Mouse (Mus musculus): ENCODE data around the gene Cbfa2t2.
A peak's percentile ranks its signal among the peaks of the same experiment; 100 is the strongest.

Gene Cbfa2t2

DNA sequence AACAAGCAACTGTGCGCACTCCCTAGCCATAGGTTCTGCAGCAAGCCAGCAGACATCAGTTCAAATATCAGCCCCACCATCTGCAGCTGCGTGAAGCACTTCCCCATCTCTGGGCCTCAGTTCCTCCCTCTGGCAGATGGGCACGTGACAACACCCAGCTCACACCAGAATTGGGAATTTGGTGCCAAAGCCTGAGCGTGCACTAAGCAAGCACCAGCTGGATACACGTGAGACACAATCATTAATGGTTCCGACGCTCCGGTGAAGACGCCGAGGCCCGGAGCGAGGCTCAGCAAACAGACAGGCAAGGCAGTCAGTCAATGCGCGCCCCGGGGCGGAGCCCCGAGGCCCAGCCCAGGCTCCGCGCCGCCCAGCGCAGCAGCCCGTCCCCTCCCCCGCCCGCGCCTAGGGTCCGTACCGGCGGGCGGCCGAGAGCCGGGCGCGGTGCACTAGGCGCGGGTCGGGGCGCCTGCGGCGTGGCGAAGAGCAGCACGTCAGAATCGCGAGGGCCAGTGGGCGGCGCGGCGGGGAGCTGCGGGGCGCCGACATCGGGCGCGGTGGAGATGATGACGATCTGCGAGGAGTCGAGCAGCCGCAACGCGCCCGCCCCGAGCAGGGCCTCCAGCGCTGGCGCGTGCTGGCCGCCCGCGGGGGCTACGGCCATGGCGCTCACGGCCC is 132.9 kb downstream of the Cbfa2t2 start:
- DNase-seq (ENCODE audit: low read depth, low spot score) = peak; percentile 67

DNA sequence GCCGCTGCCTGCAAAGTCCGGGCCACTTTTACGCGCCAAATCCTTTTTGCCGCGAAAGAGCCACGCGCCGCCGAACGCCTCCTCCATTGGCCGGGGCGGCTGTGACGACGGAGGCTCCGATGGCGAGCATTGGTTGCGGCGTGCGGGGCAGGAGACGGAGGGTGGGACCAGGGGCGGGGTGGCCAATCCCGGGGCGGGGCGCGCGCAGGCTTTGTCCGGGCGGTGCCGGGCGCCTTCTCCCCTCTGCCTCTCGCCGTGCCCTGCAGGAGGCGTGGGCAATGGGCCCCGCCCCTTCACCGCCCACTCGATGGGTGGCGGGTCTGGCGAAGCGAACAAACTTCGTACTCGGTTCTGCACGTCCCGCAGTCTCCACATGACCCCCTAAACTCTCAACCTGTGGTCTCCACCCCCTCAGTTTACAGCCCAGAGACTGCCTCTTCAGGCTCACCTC is 133.6 kb downstream of the Cbfa2t2 start, which contains the start of gene E2f1:
TSS of gene E2f1 (minus strand) at position 57 of the 451 bp plus-strand sequence.
- peak; percentile 97 for DNase-seq (ENCODE audit: low read depth, low spot score)

DNA sequence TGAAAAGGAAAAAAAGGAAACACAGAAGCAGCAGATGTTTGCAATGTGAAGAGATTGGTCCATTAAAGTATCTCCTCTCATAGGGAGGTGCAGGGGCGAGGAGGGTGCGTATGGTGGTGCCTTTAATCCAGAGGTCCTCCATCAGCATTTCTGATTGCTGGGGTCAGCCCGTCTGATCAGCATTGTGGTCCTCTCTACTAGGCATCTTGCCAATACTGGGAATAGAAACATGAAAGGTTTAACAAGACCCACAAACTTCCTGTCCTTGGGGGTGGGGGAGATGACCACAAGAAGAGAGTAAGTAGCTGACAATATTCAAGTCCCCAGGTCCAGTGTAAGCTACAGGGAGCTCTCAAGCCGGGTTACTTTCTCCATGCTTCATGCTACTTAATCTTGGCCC is 134.4 kb downstream of the Cbfa2t2 start:
- no peak for DNase-seq (ENCODE audit: low read depth, low spot score)

DNA sequence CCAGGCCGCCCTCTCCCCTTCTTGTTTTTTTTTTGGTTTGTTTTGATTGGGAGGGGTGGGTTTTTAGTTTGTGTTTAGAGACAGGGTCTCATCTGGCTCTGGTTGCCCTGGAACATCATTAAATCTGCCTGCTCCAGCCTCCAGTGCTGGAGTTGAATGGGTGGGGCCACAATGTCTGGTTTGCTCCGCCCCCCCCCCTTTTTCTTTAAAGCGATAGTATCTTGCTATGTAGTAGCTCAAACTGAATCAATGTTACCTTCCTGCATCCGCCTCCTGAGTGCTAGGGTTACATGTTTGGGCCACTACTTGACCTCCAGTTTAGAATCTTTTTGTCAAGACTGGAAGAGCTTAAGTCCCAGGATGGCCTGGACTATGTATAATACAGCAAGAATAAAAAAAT is 135.0 kb downstream of the Cbfa2t2 start:
- no peak for DNase-seq (ENCODE audit: low read depth, low spot score)

DNA sequence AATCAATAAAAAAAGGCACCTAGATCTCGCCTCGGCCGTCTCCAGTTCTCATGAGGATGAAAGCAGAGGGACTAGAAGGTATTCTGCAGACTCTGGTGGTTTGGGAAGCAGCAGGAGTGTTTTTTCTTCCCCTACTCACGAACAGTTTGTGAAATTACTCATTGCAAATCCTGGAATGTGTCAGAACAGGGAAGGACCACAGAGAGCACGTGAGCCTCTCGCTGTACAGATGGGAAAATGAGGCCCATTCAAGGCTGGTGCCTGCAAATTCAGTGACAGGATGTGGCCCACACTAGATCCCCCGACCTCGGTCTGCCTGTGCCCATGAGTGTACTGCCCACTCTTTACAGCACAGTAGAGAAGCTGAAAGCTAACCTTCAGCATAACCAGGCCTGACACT is 135.7 kb downstream of the Cbfa2t2 start:
- DNase-seq (ENCODE audit: low read depth, low spot score) = peak; percentile 66

DNA sequence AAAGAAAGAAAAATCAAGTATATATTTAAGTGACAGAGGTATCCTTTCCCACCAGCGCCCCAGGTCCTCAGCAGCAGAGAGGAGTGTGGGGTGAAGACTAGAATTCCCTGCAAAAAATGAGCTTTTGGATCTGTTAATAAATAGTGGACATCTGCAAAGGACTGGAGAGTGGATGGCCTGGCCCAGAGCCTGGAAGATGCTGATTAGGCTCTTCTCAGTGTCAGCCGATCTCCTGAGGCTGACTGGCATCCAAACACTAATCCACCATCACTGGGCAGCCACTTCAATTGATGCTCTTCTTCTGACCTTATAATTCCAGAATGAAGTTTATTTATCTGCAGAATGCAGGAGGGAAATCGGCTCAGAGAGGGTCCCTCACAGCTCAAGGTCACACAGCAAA is 136.7 kb downstream of the Cbfa2t2 start:
- DNase-seq (ENCODE audit: low read depth, low spot score) = no peak

DNA sequence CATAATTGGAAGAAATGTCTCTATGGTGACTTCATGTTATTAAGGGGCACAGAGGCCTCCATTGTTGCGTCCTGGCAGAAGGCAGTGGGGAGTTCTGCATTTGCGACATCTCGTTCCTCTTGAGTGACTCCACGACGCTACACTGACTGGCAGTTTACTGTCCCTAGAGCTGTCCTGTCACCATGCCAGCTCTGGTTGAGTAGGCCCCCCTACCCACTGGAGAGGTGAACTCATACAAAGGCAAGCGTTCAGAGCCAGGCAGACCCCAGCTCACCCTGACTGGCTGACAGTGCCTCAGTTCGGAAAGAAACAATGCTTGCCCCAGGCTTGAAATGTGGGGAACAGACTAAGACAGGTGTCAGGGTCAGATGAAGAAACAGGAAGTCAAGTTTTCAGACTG is 138.0 kb downstream of the Cbfa2t2 start:
- DNase-seq (ENCODE audit: low read depth, low spot score) = no peak

DNA sequence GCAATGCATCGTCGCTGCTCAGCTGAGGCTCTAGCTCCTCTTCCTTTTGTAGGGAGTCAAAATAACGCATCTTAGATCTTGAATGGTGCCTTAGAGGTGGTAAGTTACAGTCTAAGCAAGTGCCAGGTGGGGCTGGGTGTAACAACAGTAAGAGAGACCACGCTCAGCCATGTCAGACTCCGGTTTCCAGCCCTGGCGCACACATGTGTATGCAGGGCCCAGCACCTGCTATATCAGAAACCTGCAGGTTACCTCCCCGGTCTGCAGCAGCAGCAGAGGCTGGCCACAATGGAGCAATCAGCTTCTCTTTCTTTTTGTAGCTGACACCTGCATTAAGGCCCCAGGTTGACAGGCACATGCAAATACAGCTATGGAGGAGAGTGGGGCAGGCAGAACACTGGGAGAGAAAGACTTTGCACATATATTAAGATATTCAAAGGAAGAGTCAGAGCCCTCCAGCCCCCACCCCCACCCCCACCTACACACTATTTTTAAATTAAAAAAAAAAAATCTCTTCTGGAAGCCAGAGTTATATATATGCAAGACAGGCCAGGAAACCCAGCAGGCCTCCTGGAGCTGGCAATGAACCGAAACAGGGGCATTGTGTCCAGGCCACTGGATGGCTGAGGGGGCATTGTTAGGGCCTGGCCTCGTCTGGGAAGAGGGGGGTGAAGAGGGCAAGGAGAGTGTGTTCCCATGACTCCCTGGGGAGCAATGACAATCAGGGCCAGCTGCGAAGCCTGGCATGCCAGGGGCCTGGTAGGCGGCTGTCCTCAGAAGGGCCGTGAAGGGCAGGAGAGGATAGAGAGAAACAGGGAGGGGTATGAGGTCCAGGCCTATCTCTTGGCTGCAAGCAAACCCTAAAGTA is 140.8 kb downstream of the Cbfa2t2 start:
- no peak for DNase-seq (ENCODE audit: low read depth, low spot score)

DNA sequence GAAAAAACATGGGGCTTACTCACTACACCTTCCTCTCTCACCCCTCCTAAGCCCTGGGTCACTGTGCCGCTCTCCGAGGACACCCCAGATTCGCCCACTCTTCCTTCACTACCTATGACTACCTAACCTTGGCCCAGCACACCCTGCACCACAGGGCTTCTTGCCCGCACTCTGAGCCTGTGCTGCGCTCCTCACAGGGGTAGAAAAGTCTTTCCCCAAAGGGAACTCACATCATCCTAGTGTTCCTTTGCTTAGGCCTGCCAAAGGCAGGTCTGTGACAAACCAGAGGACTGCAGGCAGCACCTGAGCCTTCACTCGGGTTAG is 141.4 kb downstream of the Cbfa2t2 start:
- DNase-seq (ENCODE audit: low read depth, low spot score) = no peak

DNA sequence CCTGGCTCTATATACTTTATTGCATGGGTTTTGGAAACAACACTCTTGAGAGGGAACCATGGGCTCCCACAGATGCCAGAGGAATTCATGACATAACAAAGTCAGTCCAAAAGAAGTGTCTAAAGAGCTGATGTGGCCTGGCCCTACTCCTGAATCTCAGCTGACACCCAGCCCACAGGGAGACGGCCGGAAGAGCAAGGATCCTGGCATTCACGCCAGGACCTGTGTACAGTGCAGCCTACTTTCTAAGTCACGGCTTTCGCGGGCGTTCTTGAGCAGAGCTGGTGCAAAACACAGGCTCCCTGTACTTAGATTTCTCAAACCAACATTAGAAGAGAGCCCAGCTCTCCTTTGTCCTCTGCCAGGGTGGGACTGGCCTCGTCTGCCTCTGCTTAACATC is 144.3 kb downstream of the Cbfa2t2 start:
- no peak for DNase-seq (ENCODE audit: low read depth, low spot score)

DNA sequence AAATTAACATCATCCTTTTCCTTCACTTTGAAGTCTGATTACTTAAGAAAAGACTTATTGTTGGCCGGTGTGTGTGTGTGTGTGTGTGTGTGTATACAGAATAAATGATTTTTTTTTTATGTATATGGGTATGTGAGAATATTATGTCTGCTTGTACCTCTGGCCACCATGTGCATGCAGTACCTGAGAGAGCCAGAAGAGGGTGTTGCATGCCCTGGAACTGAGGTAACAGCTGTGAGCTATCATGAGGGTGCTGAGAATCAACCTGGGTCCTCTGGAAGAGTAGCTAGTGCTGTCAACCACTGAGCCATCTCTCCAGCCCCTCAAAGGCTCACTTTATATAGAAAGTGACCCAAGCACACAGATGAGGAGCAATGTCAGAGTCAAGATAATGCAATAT is 145.1 kb downstream of the Cbfa2t2 start:
- no peak for DNase-seq (ENCODE audit: low read depth, low spot score)

DNA sequence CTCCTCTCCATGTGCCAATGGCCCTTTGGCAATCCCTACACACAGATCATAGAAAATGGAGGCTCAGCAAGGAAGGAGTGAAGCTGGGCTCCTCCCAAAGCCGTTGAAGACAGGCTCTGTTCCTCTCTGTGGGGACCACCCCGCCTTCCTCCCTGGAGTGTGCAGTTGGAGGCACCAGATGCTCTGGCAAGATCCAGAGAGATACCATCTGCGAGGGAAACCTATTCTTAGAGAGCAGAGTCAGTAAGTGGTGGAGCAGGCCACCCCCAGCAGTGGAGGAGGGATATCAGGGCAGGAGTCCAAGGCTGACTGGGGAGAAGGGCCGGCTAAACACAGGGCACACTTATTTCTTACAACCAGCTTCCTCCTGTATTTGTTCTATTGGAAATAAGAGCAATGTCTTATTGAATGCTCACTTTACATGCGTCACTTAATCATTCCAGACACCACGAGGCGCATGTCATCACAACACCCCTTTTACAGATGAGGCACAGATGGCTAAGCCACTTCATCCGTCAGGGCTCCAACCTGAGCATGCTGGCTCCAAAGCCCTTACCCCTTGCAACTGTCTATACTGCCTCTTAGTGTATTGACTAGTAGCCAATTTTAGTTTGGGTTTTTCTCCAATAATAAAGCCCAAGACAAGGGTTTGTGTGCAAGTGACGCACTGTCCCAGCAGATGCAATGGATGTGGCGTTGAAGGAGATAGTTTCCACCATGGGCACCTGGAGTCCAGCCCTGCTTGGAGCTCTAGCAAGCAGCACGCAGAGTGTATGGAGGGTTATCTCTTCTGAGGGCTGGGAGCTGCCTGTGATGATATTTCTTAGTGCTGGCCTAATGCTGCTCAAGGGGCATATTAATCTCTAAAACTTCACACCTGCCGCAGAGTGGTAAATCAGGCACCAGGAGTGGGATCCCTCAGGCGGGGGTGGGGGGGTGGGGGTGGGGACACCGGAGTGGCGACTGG is 147.9 kb downstream of the Cbfa2t2 start:
- DNase-seq (ENCODE audit: low read depth, low spot score) = peak; percentile 97

DNA sequence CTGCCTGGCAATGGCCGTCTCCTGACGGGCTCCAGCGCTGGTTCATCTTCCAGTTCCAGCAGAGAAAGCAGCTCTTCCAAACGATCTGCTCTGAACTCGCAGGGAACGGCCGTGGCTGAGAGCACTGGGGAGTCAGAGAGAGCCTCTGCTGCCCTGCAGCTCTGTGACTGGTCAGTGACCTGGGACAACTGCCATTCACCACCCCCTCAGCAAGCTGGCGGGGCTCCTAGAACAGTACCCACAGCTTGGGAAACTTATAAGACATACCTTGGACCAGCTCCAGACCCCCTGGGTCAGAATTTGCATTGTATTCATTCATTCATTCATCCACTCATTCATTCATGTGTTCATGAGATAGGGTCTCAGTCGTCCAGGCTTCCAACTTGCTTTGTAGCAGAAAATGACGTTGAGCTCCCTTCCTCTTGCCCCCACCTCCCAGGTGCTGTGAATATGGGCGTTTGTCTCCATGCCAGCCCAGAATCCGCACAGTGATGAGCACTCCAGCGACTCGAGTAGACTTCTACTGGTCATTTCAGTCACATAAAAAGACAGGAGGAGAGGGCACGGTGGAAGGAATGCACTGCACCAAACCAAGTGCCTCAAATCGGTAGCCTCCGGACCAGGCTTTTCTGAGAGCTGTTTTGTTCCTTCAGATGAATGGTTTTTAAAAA is 148.8 kb downstream of the Cbfa2t2 start:
- DNase-seq (ENCODE audit: low read depth, low spot score) = peak; percentile 33

DNA sequence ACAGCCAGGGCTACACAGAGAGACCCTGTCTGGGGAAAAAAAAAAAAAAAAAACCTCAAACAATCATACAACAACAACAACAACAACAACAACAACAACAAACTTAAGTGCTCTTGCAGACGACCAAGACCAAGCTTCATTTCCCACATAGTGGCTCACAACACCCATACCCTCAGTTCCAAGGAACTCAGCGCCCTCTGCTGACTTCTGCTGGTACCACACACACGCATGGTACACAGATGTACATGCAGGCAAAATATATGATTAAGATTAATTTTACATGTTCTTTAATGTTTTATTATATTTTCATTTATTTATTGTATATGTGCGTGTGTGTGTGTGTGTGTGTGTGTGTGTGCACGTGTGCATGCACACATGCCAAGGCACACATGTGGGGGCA is 150.1 kb downstream of the Cbfa2t2 start:
- DNase-seq (ENCODE audit: low read depth, low spot score) = peak; percentile 41

Data from brain, adult 2 months (tissue).